1 mouse cellular context compared by ENCODE assay signal in genomic region chr13:12614026-12614425, GRCm38 (mm10). TPM values are rescaled to one million over a fixed set of nuclear protein-coding genes. Genes with fewer than 3 reads are reported as not detected.
"Had no signal": no experiment of that assay in that cellular context is flagged by ENCODE, and none has a peak within 500 bp of the region (broad histone marks: within the 10 kb centered on the region; RNA-seq: fewer than 3 reads in every experiment).

No protein-coding gene starts in this region.

RNA-seq across cellular contexts. Expression of gene Ero1lb, which starts 48.4 kb away (rescaled TPM):
- polyA plus RNA-seq: erythroblast, embryonic 14.5 days had no signal
